Mouse (Mus musculus): ENCODE measurements around the gene Ddit4.

Gene Ddit4

DNA sequence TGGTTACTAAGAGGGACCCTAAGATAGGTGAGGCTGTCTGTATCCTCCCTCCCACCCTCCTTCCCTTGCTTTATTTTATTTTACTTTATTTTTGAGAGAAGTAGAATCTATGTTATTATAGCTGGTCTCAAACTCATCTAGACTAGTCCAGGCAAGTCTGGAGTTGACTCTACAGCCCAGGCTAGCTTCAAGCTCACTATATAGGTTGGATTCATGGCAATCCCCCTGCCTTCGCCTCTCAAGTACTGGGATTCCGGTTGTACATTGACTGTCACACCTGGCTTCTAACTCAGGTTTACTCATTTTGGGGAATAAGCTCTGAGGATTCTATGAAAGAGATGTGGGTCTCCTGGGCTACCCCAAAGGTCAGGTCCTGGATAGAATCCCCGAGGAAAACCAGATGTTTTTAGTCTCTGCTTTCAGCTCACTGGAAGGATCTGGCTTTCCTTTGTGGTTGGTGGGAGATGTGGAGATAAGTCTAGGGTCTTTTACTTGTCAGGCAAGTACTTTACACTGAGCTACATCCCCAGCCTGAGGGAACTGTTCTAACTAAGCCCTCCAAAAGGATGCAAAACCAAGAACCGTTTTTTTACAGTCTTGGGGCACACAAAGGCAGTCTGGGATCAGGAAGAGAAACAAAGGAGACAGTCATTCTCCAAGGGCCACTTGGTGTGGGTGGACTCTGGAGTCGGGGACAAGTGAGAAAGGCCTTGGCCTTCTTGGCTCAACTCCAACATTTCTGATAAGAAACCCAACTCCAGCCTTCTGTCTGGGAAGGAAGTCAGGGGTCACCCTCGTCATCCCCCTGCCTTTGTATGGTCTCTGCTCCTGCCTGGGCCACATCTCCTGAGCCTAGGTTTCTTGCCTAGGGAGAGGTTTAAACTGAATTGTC lies 3.0 kb downstream of the Ddit4 start:
- DNase-seq: no peak

- no peak for DNase-seq
Observed at GRCm38 (mm10) chr10:59947296-59948073, 4.1 kb downstream of the Ddit4 start.

DNA sequence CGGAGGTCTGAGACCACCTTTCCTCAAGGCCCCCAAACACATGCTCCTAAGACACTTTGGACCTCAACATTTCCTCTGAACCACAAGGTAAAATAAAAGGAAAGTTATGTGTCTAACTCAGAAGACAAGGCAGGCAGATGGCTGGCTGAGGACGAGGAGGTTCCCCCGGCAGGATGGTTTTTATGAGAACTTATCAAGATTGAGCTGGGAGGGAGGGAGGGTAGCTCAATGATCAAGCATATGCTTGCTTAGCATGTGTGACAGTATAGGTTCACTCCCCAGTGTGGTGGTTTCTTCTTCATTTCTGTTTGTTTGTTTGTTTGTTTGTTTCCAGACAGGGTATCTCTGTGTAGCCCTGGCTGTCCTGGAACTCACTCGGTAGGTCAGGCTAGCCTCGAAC lies 5.3 kb downstream of the Ddit4 start:
- no peak for DNase-seq

GRCm38 (mm10) chr10:59945416-59945815 lies 6.2 kb downstream of the Ddit4 start:
- no peak for DNase-seq

GRCm38 (mm10) chr10:59943421-59943989 lies 8.1 kb downstream of the Ddit4 start:
- peak; percentile 66 for DNase-seq

DNA sequence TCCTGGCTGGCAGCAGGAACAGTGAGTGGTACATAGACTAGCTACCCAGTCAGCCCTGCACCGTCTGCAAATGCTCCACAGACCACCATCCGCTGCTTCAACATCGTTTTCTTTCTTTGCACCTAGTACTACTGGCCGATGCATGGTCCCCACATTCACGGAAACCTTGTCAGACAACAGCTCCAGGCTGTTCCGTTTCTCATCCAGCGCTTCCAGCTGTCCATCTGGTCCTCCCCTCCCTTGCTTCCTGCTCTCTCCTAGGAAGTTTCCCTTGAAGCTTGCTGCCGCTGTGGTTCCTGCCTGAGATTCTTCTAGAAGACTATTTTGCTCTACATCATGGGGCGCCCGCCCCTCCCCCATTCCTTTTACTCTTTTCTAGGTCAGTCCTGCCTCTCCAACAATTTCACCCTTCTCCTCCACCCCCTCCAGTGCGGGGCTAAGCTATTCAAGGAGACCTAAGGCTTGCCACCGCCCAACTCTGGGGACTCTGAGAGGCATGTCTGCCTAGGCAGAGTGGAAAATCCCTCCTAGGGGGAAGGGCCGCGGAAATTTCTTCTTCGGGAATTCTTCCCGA lies 8.7 kb downstream of the Ddit4 start:
- peak; percentile 67 for DNase-seq

DNA sequence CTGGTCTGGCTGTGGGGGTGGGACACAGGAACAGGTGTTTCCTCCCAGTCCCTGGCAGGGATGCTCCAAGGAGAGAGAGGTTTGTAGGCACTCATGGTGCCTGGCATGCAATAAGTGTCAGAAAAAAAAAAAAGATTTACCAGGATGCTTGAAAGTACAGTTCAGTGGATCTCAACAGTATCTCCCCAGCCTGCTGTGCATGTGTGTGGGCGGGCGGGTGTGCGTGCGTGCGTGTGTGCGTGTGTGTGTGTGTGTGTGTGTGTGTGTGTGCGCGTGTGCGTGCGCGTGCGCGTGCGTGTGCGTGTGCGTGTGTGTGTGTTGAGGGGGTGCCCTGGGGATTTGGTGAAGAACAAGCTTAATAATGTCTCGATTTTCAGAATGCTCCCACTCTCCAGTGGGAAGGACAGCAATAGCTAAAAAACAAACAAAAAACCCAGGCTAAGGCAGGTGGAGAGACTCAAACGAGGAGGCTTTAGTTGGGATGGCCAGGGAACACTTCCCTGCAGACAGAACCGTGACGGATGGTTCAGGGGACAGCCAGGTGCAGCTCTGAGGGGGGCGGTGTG lies 9.3 kb downstream of the Ddit4 start:
- peak; percentile 44 for DNase-seq

GRCm38 (mm10) chr10:59939081-59939480 lies 12.6 kb downstream of the Ddit4 start:
- no peak for DNase-seq

- DNase-seq: no peak
Observed at GRCm38 (mm10) chr10:59938662-59939061, 13.0 kb downstream of the Ddit4 start.

GRCm38 (mm10) chr10:59936058-59936856 lies 15.4 kb downstream of the Ddit4 start:
- no peak for DNase-seq

DNA sequence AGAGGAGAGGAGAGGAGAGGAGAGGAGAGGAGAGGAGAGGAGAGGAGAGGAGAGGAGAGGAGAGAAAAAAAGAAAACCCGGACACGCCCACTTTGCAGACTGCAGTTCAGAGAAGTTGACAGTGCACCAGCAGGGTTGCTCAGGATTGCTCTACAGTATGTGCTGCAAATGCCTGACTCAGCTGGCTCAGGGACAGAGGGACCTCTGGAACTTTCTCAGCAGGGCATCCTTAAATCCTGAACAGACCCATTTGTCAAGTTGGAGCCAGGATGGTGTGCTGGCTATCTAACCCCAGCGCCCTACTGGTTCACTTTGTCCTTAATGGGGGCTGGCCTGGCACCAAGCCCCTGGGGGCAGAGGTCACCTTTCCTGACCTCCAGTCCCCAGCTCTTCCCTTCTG lies 17.6 kb downstream of the Ddit4 start:
- no peak for DNase-seq

DNA sequence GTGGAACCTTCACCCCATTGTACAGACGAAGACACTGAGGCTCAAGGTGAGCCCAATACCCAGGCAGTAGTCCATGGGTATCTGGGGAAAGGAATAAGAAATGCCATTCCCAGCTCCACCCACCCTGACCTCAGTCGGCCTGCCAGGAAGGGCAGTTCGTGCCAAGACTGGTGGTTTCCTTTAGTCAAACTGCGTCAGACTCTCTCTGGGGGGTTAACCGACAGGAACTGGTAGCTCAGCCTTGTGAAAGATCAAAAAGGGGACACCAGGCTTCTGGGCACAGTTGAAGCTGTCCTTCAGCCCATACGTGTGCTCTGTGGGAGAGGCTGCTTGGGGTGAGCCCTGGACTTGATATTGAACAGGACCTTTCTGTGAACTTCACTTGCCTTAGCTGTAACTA lies 19.1 kb downstream of the Ddit4 start:
- no peak for DNase-seq

DNA sequence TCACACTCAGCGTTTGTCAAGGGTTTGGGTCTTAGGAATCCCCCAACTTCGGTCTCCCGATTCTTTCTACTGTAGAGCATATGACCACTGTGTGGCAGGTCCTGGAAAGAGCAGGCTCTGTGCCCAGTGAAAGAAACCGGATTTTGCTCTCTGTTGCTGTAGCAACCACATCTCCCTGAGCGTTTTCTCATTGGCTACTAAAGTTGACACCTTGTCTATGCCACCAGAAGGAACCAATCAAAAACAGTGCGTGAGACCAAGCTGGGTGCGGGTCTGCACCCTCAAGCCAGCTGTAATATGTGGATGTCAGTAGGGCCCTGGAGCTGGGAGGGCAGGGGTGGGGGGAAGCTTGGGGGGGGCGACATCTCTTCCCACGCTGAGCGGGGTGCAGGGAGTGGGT lies 20.6 kb downstream of the Ddit4 start:
- no peak for DNase-seq

- no peak for DNase-seq
Observed at GRCm38 (mm10) chr10:59929205-59929604, 22.4 kb downstream of the Ddit4 start.

DNA sequence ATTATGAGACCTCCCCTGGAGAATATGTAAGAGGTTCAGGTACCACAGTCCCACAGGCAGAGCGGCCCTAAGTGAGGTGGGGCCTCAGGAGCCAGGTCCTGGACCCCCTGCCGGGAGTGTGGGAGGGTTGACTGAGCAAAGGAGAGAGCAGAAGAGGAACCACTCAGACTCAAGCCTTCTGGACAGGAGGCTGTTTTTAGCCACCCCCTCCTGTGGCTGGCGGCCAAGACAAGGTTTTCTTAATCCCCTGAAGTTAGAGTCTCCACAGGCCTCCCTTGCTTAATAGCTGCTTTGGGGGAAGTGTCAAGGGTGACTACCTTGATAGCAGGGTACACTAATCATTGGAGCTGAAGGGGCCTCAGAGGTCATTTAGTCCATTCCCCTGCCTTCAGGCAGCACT lies 27.3 kb downstream of the Ddit4 start:
- no peak for DNase-seq

- DNase-seq: no peak
Observed at GRCm38 (mm10) chr10:59923493-59923892, 28.1 kb downstream of the Ddit4 start.

GRCm38 (mm10) chr10:59920810-59921681 lies 30.6 kb downstream of the Ddit4 start:
- peak; percentile 59 for DNase-seq

DNA sequence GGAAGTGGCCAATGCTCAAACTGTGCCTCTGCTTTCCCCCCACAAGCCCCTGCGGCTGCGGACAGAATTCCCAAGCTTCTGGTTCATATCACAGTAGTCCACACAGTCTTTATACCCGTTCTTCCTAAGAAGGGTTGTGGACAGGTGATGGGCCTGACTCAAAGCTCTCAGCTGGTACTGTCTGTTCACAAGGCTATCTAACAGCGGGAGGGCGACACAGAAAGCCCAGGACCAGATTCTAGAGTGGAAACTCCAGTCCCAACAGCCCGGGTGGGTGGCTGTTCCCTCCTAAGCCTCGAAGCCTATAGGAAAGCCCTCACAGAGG lies 31.2 kb downstream of the Ddit4 start:
- no peak for DNase-seq

- no peak for DNase-seq
Observed at GRCm38 (mm10) chr10:59919494-59920181, 32.0 kb downstream of the Ddit4 start.

GRCm38 (mm10) chr10:59918111-59918510 lies 33.5 kb downstream of the Ddit4 start:
- DNase-seq: no peak

GRCm38 (mm10) chr10:59916649-59917048 lies 35.0 kb downstream of the Ddit4 start:
- no peak for DNase-seq

Data from cerebellum, adult 11 months (tissue).